Mouse (Mus musculus): ENCODE results near the gene Ccser1. TPM values are rescaled to one million over a fixed set of nuclear protein-coding genes. Genes with fewer than 3 reads are reported as not detected.

Gene Ccser1
- polyA plus RNA-seq, 1 experiment from 2014 or later: 10.2 TPM

GRCm38 (mm10) chr6:62263899-62264298, 1083.8 kb downstream of the Ccser1 start:
- Histone ChIP-seq H3K4me3 (no peak overlapping the region), H3K36me3 (no peaks in the 10 kb centered on the region), H3K9ac (no peak overlapping the region), H3K4me2 (replicated peaks) (no peak overlapping the region), H3K27me3 (no peaks in the 10 kb centered on the region), H3K9me3 (no peaks in the 10 kb centered on the region), H3K4me1 (no peaks in the 10 kb centered on the region), H3K27ac (no peak overlapping the region)
- no peak for ATAC-seq (ENCODE audit: low FRiP score, low read depth)
- 50% methylated on average over 1 of the region's 1 CpGs for WGBS

- H3K27me3 ChIP-seq: no peaks in the 10 kb centered on the region
- H3K4me2 ChIP-seq (replicated peaks): no peak overlapping the region
- H3K36me3 ChIP-seq: no peaks in the 10 kb centered on the region
- 78% methylated on average over 1 of the region's 1 CpGs for WGBS
- ATAC-seq (ENCODE audit: low FRiP score, low read depth): no peak
- H3K4me1 ChIP-seq: no peaks in the 10 kb centered on the region
- H3K4me3 ChIP-seq: no peak overlapping the region
- H3K9ac ChIP-seq: no peak overlapping the region
- H3K27ac ChIP-seq: no peak overlapping the region
- H3K9me3 ChIP-seq: no peaks in the 10 kb centered on the region
Observed at GRCm38 (mm10) chr6:62264525-62264924, 1084.4 kb downstream of the Ccser1 start.

GRCm38 (mm10) chr6:62281256-62281655, 1101.1 kb downstream of the Ccser1 start:
- no peak overlapping the region for H3K4me2 ChIP-seq (replicated peaks)
- no peaks in the 10 kb centered on the region for H3K36me3 ChIP-seq

GRCm38 (mm10) chr6:62301576-62302312, 1121.6 kb downstream of the Ccser1 start:
- ATAC-seq (ENCODE audit: low FRiP score, low read depth): no peak
- H3K4me1 ChIP-seq: no peaks in the 10 kb centered on the region
- H3K4me2 ChIP-seq (replicated peaks): no peak overlapping the region
- H3K4me3 ChIP-seq: no peak overlapping the region
- no peak overlapping the region for H3K9ac ChIP-seq
- H3K36me3 ChIP-seq: no peaks in the 10 kb centered on the region
- no peak overlapping the region for H3K27ac ChIP-seq
- H3K9me3 ChIP-seq: no peaks in the 10 kb centered on the region
- no peaks in the 10 kb centered on the region for H3K27me3 ChIP-seq
- WGBS: 69% methylated on average over 6 of the region's 6 CpGs

More at GRCm38 (mm10) chr6:62281256-62281655, 1101.1 kb downstream of the Ccser1 start:
- WGBS: 93% methylated on average over 3 of the region's 3 CpGs
- Histone ChIP-seq H3K4me3 (no peak overlapping the region), H3K4me1 (no peaks in the 10 kb centered on the region), H3K9me3 (no peaks in the 10 kb centered on the region), H3K27me3 (no peaks in the 10 kb centered on the region), H3K27ac (no peak overlapping the region), H3K9ac (no peak overlapping the region)
- no peak for ATAC-seq (ENCODE audit: low FRiP score, low read depth)

GRCm38 (mm10) chr6:62318627-62319026, 1138.5 kb downstream of the Ccser1 start:
- Histone ChIP-seq H3K4me1 (no peaks in the 10 kb centered on the region), H3K9ac (no peak overlapping the region), H3K9me3 (no peaks in the 10 kb centered on the region), H3K36me3 (no peaks in the 10 kb centered on the region), H3K27ac (no peak overlapping the region), H3K27me3 (no peaks in the 10 kb centered on the region), H3K4me2 (replicated peaks) (no peak overlapping the region), H3K4me3 (no peak overlapping the region)
- no peak for ATAC-seq (ENCODE audit: low FRiP score, low read depth)
- 73% methylated on average over 3 of the region's 3 CpGs for WGBS

GRCm38 (mm10) chr6:62340319-62340718, 1160.2 kb downstream of the Ccser1 start:
- 66% methylated on average over 3 of the region's 3 CpGs for WGBS
- no peaks in the 10 kb centered on the region for H3K4me1 ChIP-seq
- ATAC-seq (ENCODE audit: low FRiP score, low read depth): no peak

GRCm38 (mm10) chr6:62367802-62368201, 1187.7 kb downstream of the Ccser1 start:
- Histone ChIP-seq H3K4me2 (replicated peaks) (no peak overlapping the region), H3K27me3 (no peaks in the 10 kb centered on the region), H3K4me1 (no peaks in the 10 kb centered on the region), H3K4me3 (no peak overlapping the region), H3K27ac (no peak overlapping the region), H3K9ac (no peak overlapping the region), H3K9me3 (no peaks in the 10 kb centered on the region), H3K36me3 (no peaks in the 10 kb centered on the region)
- ATAC-seq (ENCODE audit: low FRiP score, low read depth): no peak
- 81% methylated on average over 2 of the region's 2 CpGs for WGBS

More at GRCm38 (mm10) chr6:62340319-62340718, 1160.2 kb downstream of the Ccser1 start:
- Histone ChIP-seq H3K27me3 (no peaks in the 10 kb centered on the region), H3K4me3 (no peak overlapping the region), H3K27ac (no peak overlapping the region), H3K9ac (no peak overlapping the region), H3K4me2 (replicated peaks) (no peak overlapping the region), H3K36me3 (no peaks in the 10 kb centered on the region), H3K9me3 (no peaks in the 10 kb centered on the region)
